Mouse (Mus musculus): ENCODE measurements around the gene Sh2b1.

Sh2b1 gene

DNA sequence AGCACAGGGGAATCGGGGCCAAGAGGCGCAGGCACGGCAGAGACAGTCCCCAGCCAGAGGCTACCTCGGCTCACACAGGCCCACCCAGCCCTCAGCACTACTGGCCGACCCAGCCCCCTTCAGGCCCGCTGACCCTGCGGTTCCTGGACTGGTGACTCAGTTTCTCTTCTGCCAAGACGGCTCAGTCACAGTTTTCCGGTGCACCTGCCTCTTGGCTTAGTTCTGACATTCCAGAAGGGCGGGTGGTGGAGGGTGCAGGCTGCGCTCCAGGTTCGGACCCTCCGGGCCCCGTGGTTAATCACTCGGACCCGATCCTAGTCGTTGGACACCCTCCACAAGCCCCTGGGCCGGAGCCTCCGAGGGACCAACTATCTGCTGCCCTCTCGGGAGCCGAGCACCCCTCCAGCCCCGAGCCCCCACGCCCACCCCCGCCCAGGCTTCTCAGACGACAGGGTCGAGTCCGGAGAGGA lies 703 bp downstream of the Sh2b1 start:
- no peak for DNase-seq (ENCODE audit: low read depth)

DNA sequence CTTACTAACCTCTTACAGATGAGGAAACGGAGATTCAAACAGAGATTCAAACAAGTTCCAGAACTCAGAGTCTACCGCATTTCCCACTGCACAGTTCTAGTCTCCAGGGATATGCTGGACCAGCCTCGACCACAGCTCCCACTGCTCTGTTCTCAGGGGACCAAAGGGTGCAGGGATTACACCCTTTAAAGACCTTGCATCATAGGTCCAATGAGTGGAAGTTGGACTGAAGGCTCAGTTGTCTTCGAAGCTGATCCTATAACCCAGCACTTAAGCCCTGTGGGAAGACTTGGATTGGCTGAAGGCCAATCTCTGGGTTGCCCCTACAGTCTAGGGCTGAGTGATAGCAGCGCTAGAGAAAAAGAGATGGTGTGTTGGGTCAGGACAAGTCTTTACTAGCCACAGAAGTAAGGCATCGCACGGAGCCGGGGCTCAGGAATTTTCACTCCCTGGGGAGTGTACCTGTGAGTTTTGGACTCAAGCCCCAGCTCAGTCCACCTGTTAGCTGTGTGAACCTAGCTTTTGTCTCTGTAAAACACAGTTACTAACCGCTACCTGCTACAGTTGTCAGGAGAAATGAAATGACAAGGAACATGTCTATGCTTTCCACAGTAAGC lies 1.6 kb downstream of the Sh2b1 start:
- DNase-seq (ENCODE audit: low read depth): no peak

DNA sequence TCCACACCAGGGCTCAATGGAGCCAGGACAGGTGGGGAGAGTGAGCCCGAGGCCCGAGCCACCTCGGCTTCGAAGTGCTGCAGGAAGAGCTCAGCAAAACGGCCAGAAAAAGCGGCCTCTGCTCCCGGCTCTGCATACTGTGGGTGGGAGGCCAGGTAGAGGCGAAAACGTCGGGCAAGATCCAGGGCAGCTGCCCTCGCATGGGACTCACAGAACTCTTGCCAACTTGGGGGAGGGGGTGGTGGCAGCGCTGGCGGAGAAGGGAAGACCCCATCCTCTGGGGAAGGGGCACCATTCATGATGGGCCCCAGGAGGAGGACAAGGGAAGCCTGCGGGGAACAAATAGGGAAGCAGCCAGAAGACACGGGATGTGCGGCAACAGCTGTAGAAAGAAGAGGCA lies 2.5 kb downstream of the Sh2b1 start:
- DNase-seq (ENCODE audit: low read depth): no peak

DNA sequence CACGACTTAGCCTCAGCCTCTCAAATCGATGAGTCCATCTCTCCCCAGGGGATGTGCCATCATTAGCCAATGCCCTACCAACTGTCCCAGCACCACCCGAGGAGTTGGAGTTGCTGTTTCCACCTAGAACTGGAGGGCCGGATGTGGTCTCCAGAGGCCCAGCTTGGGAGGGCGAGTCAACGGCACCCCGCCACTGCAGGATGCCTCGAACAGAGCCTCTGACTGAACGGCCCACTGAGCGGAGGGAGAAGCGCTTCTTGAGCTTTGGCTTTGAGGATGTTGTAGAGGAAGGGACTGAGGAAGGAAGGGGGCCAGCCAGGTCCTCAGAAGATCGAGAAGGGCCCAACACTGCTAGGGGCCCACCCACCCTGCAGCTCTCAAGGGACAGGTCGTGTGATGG lies 2.9 kb downstream of the Sh2b1 start:
- no peak for DNase-seq (ENCODE audit: low read depth)

DNA sequence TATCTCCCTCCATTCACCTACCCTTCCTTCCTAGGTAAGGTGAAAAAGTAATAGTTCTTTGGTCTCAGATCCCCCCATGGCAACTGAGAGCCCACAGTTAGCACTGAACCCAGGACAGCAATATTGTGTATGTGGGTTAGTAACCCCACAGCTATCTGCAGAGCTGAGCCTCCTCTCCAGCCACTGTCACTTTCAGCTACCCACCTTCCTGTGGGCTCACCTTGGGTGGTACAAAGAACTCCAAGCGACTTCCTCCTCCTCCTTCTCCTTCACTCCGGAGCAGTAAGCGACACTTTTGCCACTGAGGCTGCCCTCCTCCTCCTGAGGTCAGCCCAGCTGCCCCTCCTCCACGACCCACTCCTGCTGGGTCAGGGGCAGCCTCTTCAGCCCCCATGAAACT lies 3.4 kb downstream of the Sh2b1 start:
- DNase-seq (ENCODE audit: low read depth): no peak

DNA sequence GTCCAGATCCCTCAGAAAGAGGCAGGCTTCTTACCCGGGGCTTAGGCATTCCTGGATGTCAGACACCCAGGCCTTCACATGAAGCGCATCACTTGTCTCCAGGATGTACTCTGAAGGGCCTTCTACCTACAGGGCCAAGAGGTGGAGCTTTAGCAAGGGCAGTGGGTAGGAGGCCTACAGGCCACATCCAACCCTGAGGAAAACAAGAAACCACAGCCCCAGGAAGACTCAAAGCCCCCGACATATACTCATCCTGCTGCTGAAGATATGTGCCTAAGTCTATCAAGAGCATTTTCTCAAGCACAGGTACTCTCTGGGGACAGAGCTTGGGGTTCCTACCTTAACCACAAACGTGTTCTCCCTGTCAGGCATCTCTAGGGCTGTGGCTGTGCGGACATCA lies 3.9 kb downstream of the Sh2b1 start:
- no peak for DNase-seq (ENCODE audit: low read depth)

DNA sequence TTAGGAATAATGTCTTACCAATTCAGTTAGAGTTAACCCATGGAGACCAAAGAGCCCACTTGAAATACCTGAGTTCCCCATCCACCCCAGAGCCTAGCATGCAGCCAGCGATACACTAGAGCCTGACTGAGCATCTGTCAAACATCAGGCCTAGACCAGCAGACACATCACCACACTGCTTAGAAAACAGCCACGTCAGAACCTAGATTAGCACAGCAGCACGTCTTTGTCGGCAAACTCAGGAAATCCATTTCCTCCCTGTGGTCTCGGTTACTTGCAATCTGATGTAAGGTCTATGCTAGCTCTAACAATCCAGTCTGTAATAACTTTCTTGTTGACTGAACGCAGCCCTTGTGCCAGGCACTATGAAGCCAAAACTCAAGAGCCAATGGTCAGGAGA lies 5.1 kb downstream of the Sh2b1 start:
- no peak for DNase-seq (ENCODE audit: low read depth)

DNA sequence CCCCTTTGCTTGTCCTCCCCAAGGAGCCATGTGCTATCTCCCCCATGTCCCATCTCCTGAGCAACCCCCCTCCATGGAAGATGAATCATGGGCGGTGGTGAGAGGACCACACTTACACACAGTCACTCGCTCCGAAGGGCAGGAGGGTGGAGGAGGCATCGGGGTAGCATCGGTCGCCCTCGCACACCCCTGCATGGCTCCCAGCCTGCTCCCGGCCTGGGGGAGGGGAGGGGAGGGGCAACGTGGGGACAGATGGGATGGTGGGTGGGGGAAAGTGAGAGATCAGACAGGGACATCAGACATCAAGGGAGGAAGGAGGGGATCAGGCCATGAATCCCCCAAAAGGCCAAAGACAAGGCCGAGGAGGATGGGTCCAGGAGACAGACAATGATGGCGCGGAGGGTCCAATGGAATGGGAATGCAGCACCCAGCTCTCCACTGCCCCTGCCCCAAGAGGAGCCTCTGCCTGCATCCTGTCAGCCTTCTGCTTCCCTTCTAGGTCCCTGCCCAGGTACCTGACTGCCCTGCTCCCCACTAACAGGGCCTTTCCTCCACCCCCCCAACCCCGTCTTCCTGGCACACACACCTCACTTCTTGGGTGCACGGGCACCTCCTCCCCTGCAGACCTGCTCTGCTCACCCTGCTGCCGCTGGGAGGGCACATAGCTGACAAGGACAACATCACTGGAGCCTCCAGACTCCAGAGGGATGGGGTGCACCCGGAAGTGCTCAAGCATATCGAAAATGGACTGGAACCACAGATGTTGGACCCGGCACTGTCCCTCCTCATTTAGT lies 7.2 kb downstream of the Sh2b1 start:
- DNase-seq (ENCODE audit: low read depth): no peak

DNA sequence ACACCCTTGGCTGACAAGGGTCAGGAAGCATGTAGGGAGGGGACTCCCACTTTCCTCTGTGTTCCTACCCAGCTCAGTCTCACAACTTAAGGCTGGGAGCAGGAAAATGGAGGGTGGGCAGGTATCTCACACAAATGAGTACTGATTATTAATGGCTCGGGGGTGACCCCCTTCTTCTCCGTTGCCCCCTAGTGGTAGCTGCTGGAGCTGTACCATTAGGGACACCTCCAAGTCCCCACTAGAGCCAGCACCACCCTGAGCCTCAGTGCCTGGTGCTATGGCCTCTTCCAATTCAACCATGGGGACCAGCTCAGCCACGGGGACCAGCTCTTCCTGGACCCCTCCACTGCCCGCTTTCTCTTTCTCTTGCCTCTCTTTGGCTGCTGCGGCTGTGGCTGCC lies 8.0 kb downstream of the Sh2b1 start:
- DNase-seq (ENCODE audit: low read depth): no peak

DNA sequence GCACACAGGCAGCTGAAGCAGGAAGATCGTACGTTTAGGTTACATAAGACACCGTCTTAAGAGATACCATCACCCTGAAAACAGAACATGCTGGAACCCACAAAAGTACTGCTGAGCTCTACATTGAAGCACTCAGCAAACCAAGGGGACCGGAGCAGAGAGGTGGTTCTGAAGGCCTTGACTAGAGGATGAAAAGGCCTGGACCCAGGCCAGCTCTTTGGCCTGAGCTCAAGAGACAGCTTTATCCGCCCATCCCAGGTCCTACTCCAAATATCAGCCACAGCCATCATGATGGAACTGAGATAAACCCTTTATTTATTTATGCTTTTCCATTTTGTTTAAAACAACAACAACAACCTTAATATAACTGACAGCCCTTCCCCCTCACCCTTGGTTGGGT lies 8.5 kb downstream of the Sh2b1 start:
- DNase-seq (ENCODE audit: low read depth): no peak

DNA sequence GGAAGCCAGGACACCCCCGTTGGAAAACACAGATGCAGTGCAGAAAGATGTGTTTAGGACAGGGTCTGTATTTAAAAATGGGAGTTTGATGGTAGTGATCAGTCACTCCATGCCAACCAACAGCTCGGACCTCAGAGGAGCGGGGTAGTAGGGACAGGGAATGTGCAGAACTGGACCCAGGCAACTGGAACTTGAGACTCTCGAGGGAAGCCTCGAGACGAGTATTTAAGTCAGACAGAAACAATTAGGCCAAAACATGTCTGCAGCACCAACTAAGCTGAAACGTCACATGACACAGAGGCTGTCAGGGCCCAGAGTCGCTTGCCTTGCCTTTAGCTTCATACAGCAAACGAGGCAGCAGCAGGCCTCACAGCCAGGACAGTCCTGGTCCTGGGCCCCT lies 9.1 kb downstream of the Sh2b1 start:
- no peak for DNase-seq (ENCODE audit: low read depth)

DNA sequence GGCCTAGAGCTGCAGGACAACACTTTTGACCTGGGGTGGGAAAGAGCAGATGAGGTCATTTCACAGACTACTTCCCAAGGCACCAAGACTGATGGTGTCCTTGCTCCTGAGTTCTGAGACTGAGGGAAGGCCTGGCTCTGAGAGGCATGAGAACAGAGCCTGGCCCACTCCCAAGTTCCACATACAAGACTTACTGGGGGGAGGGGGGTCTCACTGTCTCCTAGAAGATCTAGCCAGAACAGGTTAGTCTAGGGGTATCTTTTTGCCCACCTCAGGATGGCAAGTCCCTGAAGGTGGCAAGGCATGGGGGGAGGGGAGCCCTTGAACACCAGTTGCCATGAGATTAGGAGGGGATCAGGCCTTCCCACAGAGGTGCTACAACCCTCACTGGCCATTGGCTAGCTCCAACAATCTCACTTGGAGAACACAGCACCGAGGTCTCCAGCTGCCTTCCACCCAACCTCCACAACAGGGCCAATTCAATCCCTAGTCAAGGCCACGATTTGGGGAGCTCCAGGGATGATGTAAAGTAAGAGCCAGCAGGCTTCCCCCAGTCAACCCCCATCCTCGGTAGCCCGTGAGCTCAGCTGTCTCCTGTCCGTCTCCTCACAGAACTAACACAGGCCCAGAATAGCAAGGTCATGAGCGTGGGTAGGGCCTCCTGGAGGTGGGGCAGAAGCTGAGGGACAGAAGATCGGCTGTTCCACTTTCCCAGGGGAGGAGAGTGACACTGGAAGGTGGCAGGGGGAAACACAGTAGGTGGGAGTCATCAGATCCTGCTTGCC lies 9.8 kb downstream of the Sh2b1 start:
- no peak for DNase-seq (ENCODE audit: low read depth)

DNA sequence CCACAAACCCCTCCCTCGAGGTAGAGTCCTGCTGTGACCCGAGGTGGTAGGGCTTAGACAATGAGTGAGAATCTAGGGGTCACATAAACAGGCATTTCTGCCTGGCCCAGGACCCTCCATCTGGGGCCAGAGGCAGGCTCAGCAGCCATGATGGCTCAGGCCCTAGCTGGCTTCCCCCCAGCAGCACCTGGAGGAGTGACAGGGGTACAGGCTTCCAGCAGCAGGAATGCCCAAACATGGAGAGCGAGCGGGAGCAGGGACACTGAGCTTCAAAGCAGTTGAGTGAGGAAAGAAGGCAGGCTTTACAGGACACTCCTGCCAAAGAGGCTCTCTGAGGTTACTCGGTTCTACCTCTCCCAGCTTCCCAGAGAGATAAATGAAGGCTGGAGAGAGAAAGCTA lies 10.4 kb downstream of the Sh2b1 start:
- DNase-seq (ENCODE audit: low read depth): no peak

DNA sequence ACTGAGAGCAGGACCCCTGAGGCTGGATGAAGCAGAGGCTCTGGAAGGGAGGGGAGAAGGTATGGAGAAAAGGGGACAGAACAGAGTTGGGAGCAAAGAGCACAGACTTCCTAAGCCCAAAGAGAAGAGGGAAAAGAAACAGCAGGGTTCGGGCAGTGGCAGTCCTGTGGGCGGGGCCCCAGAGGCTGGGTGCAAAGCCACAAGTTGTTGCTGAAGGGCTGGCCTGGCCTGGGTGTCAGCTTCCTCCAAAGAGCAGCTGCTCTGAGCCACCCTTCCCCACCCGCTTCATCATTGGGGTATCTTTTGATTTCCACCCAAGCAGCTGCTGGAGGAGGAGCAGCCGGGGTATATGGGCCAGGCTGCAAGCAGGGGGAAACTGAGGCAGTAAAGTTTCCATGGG lies 11.1 kb downstream of the Sh2b1 start:
- no peak for DNase-seq (ENCODE audit: low read depth)

DNA sequence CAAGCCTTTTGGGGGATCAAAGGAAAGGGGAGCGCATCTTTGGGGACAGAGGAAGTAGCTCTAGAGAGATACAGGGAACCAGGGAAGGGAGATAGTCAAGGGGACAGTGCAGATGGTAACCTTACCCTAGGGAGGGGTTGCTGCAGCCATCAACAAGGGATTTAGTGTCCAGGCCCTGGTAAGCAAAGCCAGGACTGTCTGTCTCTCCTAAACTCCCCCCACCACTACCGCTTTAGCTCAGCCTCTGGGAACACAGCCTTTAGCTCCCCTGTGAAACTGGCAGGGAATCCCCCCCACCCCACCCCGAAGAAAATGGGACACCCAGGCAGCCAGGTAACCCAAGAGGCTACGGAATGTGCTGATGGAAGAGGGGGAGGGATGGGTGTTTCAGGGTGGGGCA lies 11.7 kb downstream of the Sh2b1 start:
- no peak for DNase-seq (ENCODE audit: low read depth)

DNA sequence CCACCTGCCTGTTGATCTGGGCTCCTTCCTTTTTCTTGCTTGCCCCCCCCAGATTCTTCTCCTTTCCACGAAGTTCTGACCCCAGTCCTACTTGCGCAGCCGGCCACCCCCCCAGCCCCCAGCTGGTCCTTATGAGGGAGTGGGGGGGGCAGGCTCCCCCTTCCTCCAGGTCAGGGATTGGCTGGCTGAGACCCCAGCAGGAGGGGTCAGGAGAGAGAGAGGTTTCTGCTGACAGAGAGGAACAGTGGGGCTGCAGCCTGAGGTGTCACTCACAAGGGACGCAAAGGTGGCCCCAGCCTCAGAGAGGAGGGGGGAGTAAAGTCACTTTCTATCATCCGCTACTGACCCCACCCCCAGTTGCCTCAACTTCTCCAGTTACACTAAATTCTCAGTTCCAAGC lies 12.2 kb downstream of the Sh2b1 start, which contains the start of gene Atp2a1:
Atp2a1 (minus strand) TSS at position 105 of the 400 bp plus-strand sequence.
- DNase-seq (ENCODE audit: low read depth): no peak

DNA sequence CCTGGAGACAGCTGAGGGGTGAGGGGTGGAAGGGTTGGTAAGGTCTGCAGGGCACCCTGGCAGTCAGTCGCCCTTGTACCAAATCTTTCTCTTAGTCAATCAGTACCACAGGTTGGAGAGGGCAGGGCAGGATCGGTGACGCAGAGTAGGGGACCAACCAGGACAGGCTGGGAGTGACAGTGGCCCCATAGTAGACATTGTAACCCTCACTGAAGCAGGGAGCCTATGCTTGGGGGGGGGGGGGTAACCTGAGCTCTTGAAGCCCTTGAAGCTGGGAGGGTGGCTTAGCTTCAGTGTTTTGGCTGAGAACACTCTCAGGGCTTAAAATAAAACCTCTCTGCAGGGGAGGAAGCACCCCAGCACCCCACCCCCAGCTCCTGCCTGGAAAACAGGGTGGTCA lies 13.6 kb downstream of the Sh2b1 start:
- DNase-seq (ENCODE audit: low read depth): no peak

DNA sequence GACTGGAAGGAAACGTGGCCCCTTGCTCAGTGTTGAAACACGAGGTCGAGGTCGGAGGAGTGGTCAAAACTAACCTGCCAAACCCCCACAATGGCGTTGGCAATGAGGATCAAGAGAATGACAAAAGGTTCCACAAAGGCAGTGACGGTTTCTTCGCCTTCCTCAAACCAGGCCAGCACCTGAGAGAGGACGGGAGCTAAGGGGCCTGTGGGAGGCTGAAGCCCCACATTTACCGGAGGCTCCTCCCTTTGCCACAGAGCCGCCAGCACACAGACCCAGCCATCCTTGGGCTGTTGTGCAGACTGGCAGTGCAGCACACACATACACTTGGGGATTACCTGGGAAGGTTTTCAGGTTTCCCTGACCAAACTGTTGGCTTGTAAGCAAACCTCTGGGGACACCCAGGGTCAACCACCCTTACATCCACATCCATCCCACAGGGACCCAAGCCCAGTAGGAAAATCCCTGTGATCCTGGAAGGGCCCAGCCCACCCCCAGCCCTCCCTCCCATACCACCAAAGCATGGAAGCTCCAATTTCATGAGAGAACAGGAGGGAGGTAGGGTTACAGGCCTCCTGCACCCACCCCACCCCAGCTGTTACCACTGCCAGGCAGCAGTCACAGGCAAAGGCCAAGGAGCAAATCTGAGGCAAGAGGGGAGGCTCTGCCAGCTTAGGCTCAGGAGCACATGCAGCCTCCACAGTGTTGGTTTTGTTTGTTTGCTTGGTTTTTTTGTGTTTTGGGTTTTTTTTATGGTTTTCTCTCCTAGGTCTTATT lies 14.4 kb downstream of the Sh2b1 start:
- no peak for DNase-seq (ENCODE audit: low read depth)

DNA sequence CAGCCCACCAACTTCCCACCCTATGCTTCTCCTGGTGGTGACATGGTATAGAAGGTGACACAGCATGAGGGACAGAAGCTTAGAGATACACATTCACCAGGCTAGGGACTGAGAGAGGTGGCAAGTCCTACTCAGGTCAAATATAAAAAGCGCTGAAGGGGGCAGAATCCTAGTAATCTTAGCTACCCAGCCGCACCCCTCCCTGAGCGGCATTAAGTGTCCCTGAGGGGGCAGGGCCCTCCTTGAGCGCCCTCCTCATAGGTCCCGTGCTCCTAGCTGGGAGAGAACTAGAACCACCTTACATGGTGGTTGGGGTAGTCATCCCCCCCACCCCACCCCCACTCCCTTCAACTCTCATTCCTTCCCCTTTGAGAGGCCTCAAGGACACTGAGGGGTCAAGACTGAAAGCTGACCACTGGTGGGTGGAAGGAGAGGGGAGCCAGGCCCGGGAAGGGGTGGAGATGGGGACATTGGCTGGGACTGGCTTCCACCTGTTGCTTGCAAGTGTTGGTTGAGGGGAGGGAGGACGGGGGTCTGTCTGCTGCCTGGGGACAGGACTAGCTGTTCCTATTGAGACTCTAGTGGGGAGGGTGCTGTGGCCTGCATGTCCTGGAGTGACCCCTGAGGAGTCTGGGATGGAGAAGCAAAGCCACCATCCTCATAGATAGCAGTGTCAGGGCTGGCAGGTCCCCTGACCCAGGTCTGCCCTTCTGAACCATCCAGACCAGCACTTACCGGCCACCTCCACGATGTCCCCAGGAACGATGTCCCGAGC lies 16.2 kb downstream of the Sh2b1 start:
- no peak for DNase-seq (ENCODE audit: low read depth)

DNA sequence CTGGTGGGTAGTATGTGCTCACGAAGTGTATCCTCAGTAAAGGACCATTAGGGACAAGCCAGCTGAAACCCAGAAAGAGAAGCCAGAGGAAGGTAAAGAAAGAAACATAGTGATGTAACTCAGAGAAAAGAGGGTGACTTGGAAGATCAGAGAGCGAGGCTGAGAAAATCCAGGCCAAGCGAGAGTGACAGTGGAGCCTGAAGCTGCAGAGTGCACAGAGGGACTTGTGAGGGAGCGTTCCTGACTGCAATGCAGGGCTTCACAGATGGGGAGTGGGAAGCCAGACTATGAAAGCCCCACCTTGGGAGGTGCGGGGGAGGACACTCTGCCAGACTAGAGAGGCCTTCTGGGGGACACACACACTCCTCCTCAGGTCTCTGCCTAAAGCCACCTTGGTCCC lies 17.0 kb downstream of the Sh2b1 start:
- DNase-seq (ENCODE audit: low read depth): no peak

Measured in fibroblast of lung, adult 2 months (primary cell).